Mouse (Mus musculus) thymus, postnatal 10 days (tissue): ENCODE measurements around the gene Gm10320.

ENCODE experiments used
- DNase-seq, 2 experiments: peaks; one replicate each; pipeline ENCODE4 v3.0.0; 2021; ENCODE audit warnings: low spot score in 2 of 2

Gene Gm10320

GRCm38 (mm10) chr13:98491909-98492308, at the start of gene Gm10320:
Gene Gm10320, minus strand, starts transcription at chr13:98492001.
- DNase-seq = no peak

GRCm38 (mm10) chr13:98541601-98542000, 49.8 kb upstream of the Gm10320 start:
- no peak for DNase-seq

GRCm38 (mm10) chr13:98540206-98540605, 48.4 kb upstream of the Gm10320 start:
- no peak for DNase-seq

GRCm38 (mm10) chr13:98539311-98539710, 47.5 kb upstream of the Gm10320 start:
- DNase-seq = no peak

GRCm38 (mm10) chr13:98538587-98538986, 46.8 kb upstream of the Gm10320 start:
- DNase-seq = no peak

GRCm38 (mm10) chr13:98534913-98535262, 43.1 kb upstream of the Gm10320 start:
- DNase-seq = no peak

GRCm38 (mm10) chr13:98534190-98534912, 42.5 kb upstream of the Gm10320 start:
- no peak for DNase-seq

GRCm38 (mm10) chr13:98533415-98533814, 41.6 kb upstream of the Gm10320 start:
- DNase-seq = no peak

GRCm38 (mm10) chr13:98532699-98533375, 41.0 kb upstream of the Gm10320 start:
- DNase-seq = no peak

GRCm38 (mm10) chr13:98531976-98532375, 40.2 kb upstream of the Gm10320 start:
- no peak for DNase-seq

- DNase-seq = no peak
Measured at GRCm38 (mm10) chr13:98531306-98531705, 39.5 kb upstream of the Gm10320 start.

- no peak for DNase-seq
Measured at GRCm38 (mm10) chr13:98523719-98524316, 32.0 kb upstream of the Gm10320 start.

GRCm38 (mm10) chr13:98518341-98518740, 26.5 kb upstream of the Gm10320 start:
- no peak for DNase-seq

- no peak for DNase-seq
Measured at GRCm38 (mm10) chr13:98517666-98518065, 25.9 kb upstream of the Gm10320 start.

GRCm38 (mm10) chr13:98516985-98517384, 25.2 kb upstream of the Gm10320 start:
- no peak for DNase-seq

- no peak for DNase-seq
Measured at GRCm38 (mm10) chr13:98512066-98512465, 20.3 kb upstream of the Gm10320 start.

GRCm38 (mm10) chr13:98507656-98508055, 15.9 kb upstream of the Gm10320 start:
- no peak for DNase-seq

GRCm38 (mm10) chr13:98506496-98506895, 14.7 kb upstream of the Gm10320 start:
- no peak for DNase-seq

GRCm38 (mm10) chr13:98505989-98506388, 14.2 kb upstream of the Gm10320 start:
- no peak for DNase-seq

GRCm38 (mm10) chr13:98505489-98505857, 13.7 kb upstream of the Gm10320 start:
- DNase-seq = no peak

GRCm38 (mm10) chr13:98504661-98505488, 13.1 kb upstream of the Gm10320 start:
- DNase-seq = no peak

GRCm38 (mm10) chr13:98504181-98504660, 12.4 kb upstream of the Gm10320 start:
- DNase-seq = no peak
